Mouse (Mus musculus) liver, embryonic 14.5 days (tissue): ENCODE measurements around the gene Ppfia2. TPM values are rescaled to one million over a fixed set of nuclear protein-coding genes. Genes with fewer than 3 reads are reported as not detected.

Source experiments
- ATAC-seq: fragments of 200-750 bp; cut with Nextera tagmentation; 2 replicates; pipeline ENCODE4 v1.8.0; 2017; ENCODE audit warnings: moderate number of reproducible peaks, mild to moderate bottlenecking, moderate library complexity; ENCODE audit not compliant: insufficient read depth
- DNase-seq, 3 experiments: peaks; one replicate each; pipeline ENCODE4 v3.0.0-alpha.2; 2012 to 2013; ENCODE audit warnings: low read depth in 3 of 3, low spot score in 3 of 3
- H3K27ac ChIP-seq: fragments of 300-500 bp; sonication (generic); 2 replicates; pipeline ENCODE4 v1.5.1; 2014; ENCODE audit warnings: moderate library complexity, mild to moderate bottlenecking, control low read depth, inconsistent platforms
- H3K27me3 ChIP-seq: fragments of 300-500 bp; sonication (generic); 2 replicates; pipeline ENCODE4 v1.6.1; 2014; ENCODE audit warnings: mild to moderate bottlenecking, low read length, moderate library complexity; ENCODE audit not compliant: control insufficient read depth, insufficient read depth
- H3K36me3 ChIP-seq: fragments of 300-500 bp; sonication (generic); replicated peaks from 2 replicates; pipeline ENCODE4 v1.6.1; 2014; ENCODE audit warnings: low read depth; ENCODE audit not compliant: control insufficient read depth, insufficient read depth
- H3K4me1 ChIP-seq, 2 experiments: fragments of 200-500 bp in 1 of 2; fragments of 300-500 bp in 1 of 2; sonication (generic) in 1 of 2; replicated peaks; 2 replicates each; pipeline ENCODE4 v1.6.1; 2012 to 2014; ENCODE audit warnings: antibody characterized with exemption in 1 of 2, inconsistent platforms in 1 of 2, low read length in 1 of 2; ENCODE audit not compliant: control insufficient read depth in 2 of 2, insufficient read depth in 2 of 2
- H3K4me2 ChIP-seq: fragments of 300-500 bp; sonication (generic); 2 replicates; pipeline ENCODE4 v1.6.1; 2014; ENCODE audit warnings: low read depth, mild to moderate bottlenecking, control low read depth, moderate library complexity
- H3K4me3 ChIP-seq, 2 experiments: fragments of 200-500 bp in 1 of 2; fragments of 300-500 bp in 1 of 2; sonication (generic) in 1 of 2; 2 replicates each; pipeline ENCODE4 v1.5.1; 2012 to 2014; ENCODE audit warnings: low read depth in 2 of 2, low read length in 2 of 2, mild to moderate bottlenecking in 2 of 2, control low read depth in 1 of 2, inconsistent platforms in 1 of 2, moderate library complexity in 1 of 2; ENCODE audit not compliant: insufficient read depth in 1 of 2
- H3K9ac ChIP-seq: fragments of 300-500 bp; sonication (generic); replicated peaks from 2 replicates; pipeline ENCODE4 v1.6.1; 2014; ENCODE audit warnings: mild to moderate bottlenecking, control low read depth, moderate library complexity
- H3K9me3 ChIP-seq: fragments of 300-500 bp; sonication (generic); 2 replicates; pipeline ENCODE4 v1.6.1; 2016; ENCODE audit warnings: low read length, mixed read lengths; ENCODE audit not compliant: control insufficient read depth
- CTCF ChIP-seq: IDR thresholded peaks from 2 replicates; pipeline ENCODE4 v1.5.1; 2016; ENCODE audit warnings: antibody characterized with exemption, low read depth, control low read depth
- EP300 ChIP-seq: IDR thresholded peaks from 2 replicates; pipeline ENCODE4 v1.6.1; 2016; ENCODE audit warnings: antibody characterized with exemption, low read depth
- WGBS: fragments of 180-500 bp; shearing (Covaris S2); extraction: QIAGEN DNeasy Blood & Tissue Kit; methylation state at CpG from one replicate; pipeline ENCODE4 v1.1.7; 2014; ENCODE audit not compliant: insufficient replicate concordance; 5-methylcytosine and 5-hydroxymethylcytosine counted together
- polyA plus RNA-seq, 2 experiments: library from polyadenylated mRNA; depleted of rRNA in 1 of 2; stranded (reverse) in 1 of 2; unstranded in 1 of 2; fragments of >200 nt; fragmentation: Nextera tagmentation in 1 of 2; extraction: Ambion mirVana in 1 of 2; gene quantifications; 2 replicates each; pipeline versions ENCODE4 v1.2.1 to v1.2.3; 2012 to 2014

Gene Ppfia2
- polyA plus RNA-seq, 2 experiments: 0.02 to 0.04 TPM

DNA sequence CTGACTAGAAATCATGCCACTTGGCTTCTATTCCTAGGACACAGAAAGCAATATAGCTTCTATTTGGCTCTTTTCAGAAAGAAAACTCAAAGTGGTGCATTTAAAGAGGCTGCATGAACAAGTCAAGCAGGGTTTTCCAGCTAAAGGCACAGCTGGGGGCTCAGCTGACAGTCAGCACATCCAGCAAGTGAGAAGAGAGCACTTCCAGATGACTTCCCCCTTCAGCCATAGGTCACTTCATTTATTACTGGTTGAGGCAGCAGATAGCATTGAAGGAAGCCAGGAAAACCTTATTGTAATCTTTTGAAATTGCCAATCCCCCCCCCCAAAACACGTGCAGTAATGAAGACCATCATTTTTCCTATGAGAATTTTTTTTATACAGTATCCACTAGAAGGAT lies 126.8 kb downstream of the Ppfia2 start:
- TF ChIP-seq CTCF: no peak
- no peak for TF ChIP-seq EP300
- Histone ChIP-seq H3K4me1 (no peaks in the 10 kb centered on the region), H3K9ac (no peak overlapping the region), H3K27ac (no peak overlapping the region), H3K4me2 (no peak overlapping the region), H3K27me3 (no peaks in the 10 kb centered on the region), H3K9me3 (no peaks in the 10 kb centered on the region), H3K36me3 (no peaks in the 10 kb centered on the region), H3K4me3 (no peak overlapping the region)
- ATAC-seq (no peak), DNase-seq (no peak)
- whole genome bisulfite sequencing: 29% methylated on average over 1 of the region's 1 CpGs

DNA sequence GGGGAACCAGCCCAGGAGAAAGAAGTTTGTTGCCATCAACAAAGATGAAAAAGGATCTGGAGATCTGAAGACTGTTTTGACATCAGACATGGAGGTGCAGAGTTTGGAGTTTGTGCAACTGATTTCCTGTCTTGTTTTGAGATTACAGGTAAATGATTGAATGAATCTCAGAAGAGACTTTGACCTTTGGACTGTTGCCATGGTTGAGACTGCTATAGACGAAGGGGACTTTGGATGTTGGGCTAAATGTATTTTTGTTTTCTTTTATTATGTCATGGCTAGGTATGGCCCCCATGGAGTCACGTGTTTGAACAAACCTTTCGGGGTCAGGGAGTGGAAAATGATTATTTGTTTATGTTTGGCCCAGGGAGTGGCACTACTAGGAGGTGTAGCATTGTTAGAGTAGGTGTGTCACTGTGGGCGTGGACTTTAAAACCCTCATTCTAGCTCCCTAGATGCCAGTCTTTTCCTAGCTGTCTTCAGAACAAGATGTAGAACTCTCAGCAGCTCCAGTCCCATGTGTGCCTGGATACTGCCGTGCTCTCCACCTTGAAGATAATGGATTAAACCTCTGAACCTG lies 133.3 kb downstream of the Ppfia2 start:
- no peak for DNase-seq
- no peak overlapping the region for H3K4me3 ChIP-seq
- 47% methylated on average over 5 of the region's 5 CpGs for WGBS
- ATAC-seq: 0 out of 2 replicates have a peak, but pooled peaks have one; percentile 13
- H3K27ac ChIP-seq: no peak overlapping the region
- no peaks in the 10 kb centered on the region for H3K9me3 ChIP-seq
- TF ChIP-seq CTCF (no peak), EP300 (no peak)
- no peaks in the 10 kb centered on the region for H3K4me1 ChIP-seq
- no peak overlapping the region for H3K4me2 ChIP-seq
- H3K9ac ChIP-seq: no peak overlapping the region
- no peaks in the 10 kb centered on the region for H3K36me3 ChIP-seq
- no peaks in the 10 kb centered on the region for H3K27me3 ChIP-seq

DNA sequence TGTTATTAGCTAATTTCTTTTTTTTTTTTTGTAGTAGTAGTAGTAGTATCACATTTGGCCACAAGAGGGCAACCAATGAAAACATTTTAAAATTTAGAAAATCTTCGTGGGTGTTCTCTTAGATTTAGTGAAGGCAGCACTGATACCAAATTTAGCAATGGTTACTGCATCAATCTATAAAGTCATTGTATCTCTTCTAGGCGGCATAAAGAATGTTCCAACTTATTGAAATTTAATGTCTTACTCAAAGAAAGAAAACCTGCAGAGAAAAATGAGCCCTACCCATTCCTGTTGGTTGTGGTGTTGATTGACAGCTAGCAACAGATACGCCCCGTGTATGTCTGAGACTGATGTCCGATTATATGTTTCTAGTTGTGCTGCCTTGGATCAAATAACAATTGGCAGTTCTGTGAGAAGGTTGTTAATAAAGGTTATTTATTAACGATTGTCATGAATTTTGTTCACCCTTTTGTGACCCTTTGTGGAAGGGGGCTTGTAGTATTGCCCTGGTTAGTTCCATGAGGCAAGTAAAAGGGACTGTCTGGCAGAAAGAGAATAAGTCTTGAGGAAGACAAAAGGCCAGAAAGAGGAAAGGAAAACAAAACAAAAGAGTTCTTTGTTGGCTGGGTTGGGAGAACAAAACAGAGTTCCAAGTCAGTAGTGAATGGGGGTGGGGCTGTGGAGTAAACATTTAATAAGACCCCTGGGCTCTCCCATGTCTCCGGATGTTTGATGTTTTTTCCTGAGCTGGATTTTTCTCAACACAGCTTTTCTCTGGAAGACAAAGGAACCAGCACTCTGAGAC lies 139.2 kb downstream of the Ppfia2 start:
- no peak overlapping the region for H3K4me3 ChIP-seq
- TF ChIP-seq CTCF (no peak), EP300 (no peak)
- H3K27me3 ChIP-seq: no peaks in the 10 kb centered on the region
- H3K4me1 ChIP-seq: no peaks in the 10 kb centered on the region
- H3K36me3 ChIP-seq: no peaks in the 10 kb centered on the region
- no peak overlapping the region for H3K4me2 ChIP-seq
- ATAC-seq (no peak), DNase-seq (no peak)
- no peaks in the 10 kb centered on the region for H3K9me3 ChIP-seq
- 22% methylated on average over 7 of the region's 7 CpGs for WGBS
- H3K9ac ChIP-seq: no peak overlapping the region
- H3K27ac ChIP-seq: no peak overlapping the region

GRCm38 (mm10) chr10:106610222-106610621 lies 140.1 kb downstream of the Ppfia2 start:
- Histone ChIP-seq H3K4me2 (no peak overlapping the region), H3K4me3 (no peak overlapping the region), H3K27ac (no peak overlapping the region), H3K27me3 (no peaks in the 10 kb centered on the region), H3K4me1 (no peaks in the 10 kb centered on the region), H3K36me3 (no peaks in the 10 kb centered on the region), H3K9me3 (no peaks in the 10 kb centered on the region), H3K9ac (no peak overlapping the region)
- DNase-seq (no peak), ATAC-seq (no peak)
- TF ChIP-seq CTCF: no peak
- no peak for TF ChIP-seq EP300
- WGBS: 59% methylated on average over 3 of the region's 3 CpGs

DNA sequence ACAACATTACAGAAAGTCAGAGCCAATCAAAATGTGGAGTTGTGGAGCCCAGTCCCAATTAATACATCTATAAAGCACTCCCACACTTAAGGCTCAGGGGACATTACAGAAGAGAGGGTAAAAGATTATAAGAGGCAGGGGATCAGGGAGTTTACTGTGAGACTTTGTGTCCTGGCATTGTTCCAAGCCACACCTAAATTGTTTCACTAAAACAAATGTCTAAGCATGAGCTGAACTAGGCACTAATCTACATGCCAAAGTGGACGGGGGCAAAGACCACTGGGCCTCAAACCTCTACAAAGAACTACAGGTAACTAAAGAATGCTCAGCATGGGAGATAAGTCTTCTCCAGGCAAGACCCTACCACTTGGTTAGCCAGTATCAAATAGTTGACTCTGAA lies 148.1 kb downstream of the Ppfia2 start:
- Histone ChIP-seq H3K9ac (no peak overlapping the region), H3K27ac (no peak overlapping the region), H3K36me3 (no peaks in the 10 kb centered on the region), H3K4me3 (no peak overlapping the region), H3K9me3 (no peaks in the 10 kb centered on the region), H3K4me1 (no peaks in the 10 kb centered on the region), H3K4me2 (no peak overlapping the region), H3K27me3 (no peaks in the 10 kb centered on the region)
- TF ChIP-seq CTCF: no peak
- no peak for TF ChIP-seq EP300
- DNase-seq (no peak), ATAC-seq (no peak)
- 36% methylated on average over 1 of the region's 1 CpGs for WGBS
